Mouse (Mus musculus) gastrocnemius, postnatal 14 days (tissue): ENCODE data around the gene Fgfr2. TPM values are rescaled to one million over a fixed set of nuclear protein-coding genes. Genes with fewer than 3 reads are reported as not detected.
"Not testable (repeated sequence)": the region's sequence is repeated elsewhere in the genome, so short reads cannot be mapped to it uniquely, and the experiment has no call there.

Source experiments
- DNase-seq: peaks from one replicate; pipeline ENCODE4 v3.0.0; 2021; ENCODE audit warnings: mixed read lengths
- intact Hi-C: fragments of 180-260 bp; cut with DNase I; formaldehyde crosslinking; loops from one replicate; pipeline ENCODE4 v1.15.1; 2025; ENCODE audit warnings: low total_unique reads
- total RNA-seq, 2 experiments: library from RNA; stranded (reverse); gene quantifications; 2 replicates each; pipeline ENCODE4 v1.2.3; 2021

Gene Fgfr2
- total RNA-seq, 2 experiments from 2014 or later, result 1.2 to 1.8 TPM

DNA sequence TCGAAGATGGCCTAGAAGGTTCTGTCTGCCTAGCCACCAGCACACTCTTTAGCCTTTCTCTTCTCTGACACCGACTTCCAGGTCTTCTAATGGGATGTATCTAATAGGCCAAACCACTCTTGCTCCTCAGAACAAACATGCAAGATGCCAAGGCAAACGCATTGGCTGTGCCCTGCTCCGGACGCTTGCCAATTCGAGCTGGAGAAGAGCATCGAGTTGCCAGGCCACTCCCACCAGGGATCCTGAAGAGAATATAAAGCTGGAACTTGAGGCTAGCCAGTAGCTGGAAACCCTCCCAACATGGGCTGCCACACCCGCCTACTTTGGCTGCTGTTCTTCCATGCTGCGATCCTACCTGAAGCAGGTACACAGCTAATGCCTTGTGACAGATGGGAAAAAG is 1949.0 kb downstream of the Fgfr2 start, which contains the start of gene 5430419D17Rik:
5430419D17Rik (plus strand) TSS at position 282 of the 400 bp plus-strand sequence.
- intact Hi-C loops, result no loop called here
- DNase-seq, result no peak

- intact Hi-C loops, result no loop called here
- no peak for DNase-seq
Measured at GRCm38 (mm10) chr7:131169099-131169498, 1954.1 kb downstream of the Fgfr2 start.

DNA sequence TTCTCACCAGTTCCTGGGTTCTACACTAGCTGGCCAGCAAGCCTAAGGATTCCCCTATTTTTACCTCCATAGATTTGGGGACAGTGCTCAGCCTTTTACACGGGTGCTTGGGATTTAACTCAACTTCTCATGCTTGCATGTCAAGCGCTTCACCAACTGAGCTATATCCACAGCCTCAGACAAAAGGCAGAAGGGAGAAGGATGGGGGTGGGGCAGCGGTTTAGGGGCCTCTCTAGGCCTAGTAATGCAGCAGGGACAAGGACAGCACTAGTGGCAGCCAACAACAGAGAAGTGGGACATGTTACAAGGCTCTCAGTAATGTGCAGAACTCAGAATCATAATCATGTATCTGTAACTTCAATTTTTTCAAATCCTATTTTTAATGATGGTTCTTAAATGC is 1955.4 kb downstream of the Fgfr2 start:
- intact Hi-C loops, result no loop called here
- no peak for DNase-seq

DNA sequence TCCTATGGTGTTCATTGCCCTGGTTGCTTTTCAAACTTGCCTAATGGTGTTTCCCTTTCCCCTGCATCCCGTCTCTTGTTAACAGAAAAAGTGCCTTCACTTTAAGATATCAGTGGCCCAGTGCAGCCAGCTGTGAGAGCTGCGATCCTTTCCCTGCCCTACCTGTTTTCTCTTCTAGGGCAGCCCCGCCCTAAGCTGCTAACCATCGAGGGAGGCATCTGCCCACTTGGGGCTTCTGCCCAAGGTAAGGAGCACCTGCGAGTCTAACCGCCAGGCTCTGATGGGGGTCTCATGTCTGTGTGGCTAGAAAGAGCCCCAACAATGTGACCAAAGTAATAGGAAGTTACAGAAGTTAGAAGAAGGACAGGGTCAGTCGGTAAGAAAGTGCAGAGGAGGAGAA is 1960.9 kb downstream of the Fgfr2 start:
- intact Hi-C loops, result no loop called here
- no peak for DNase-seq

DNA sequence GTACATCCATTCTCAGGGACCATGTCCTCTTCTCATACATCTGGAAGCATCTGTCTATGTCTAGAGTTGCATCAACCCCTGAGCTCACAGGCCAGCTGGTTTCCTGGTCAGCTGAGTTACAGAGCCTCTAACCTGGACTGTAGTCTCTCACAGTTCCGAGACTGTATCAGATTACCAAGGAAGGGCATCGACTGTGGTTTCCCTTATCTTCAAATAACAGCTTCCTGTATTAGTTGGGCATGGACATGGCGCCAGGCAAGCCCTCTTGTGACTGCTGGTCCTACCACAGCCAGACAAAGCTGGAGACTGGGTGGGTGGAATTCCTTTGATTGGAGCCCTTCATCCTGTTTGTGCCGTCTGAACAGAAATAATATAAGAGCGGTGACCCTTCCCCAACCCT is 1970.1 kb downstream of the Fgfr2 start:
- no peak for DNase-seq
- intact Hi-C loops, result no loop called here

DNA sequence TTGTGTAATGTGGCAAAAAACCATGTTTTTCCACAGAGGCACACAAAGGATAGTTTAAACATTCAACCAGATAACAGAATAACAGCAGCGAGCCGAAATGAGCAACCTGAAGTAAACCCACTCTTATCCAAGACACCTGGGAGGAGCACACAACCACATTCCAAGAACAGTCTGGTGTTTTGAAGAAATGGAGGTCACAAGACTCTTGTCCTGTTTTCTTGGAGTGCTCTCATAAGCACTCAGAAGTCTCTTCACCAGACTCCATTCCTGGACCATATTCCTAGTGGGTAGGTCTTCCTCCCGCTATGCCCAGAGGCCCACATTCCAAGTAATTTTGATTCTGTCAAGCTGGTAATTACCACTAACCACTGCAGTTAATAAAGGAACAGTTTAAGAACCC is 1973.0 kb downstream of the Fgfr2 start:
- no peak for DNase-seq
- intact Hi-C loops, result no loop called here

GRCm38 (mm10) chr7:131146214-131146613 is 1976.9 kb downstream of the Fgfr2 start, which contains the start of gene 4933402N03Rik:
TSS of gene 4933402N03Rik (minus strand) at chr7:131146314.
- intact Hi-C loops, result no loop called here
- no peak for DNase-seq

DNA sequence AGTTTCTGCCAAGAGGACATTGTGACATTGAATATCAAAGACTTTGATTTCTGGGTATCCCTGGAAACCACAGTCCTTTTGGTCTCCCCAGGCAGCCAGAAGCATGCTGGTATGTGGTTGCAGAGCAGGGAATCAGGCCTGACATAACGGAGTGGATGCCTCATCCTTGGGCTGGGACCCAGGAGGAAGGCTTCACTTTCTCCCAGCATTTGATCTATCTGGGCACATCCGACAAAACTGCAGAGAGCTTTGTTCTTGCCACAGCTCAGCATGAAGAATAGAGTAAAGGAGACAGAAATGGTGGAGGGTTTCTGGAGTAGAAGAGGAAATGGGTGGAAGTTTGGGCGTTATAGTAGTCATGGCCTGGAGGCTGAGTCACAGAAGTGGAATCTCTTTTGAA is 1990.0 kb downstream of the Fgfr2 start:
- DNase-seq, result no peak
- intact Hi-C loops, result no loop called here

- DNase-seq, result no peak
- intact Hi-C loops, result no loop called here
Measured at GRCm38 (mm10) chr7:131130021-131130420, 1993.1 kb downstream of the Fgfr2 start.

DNA sequence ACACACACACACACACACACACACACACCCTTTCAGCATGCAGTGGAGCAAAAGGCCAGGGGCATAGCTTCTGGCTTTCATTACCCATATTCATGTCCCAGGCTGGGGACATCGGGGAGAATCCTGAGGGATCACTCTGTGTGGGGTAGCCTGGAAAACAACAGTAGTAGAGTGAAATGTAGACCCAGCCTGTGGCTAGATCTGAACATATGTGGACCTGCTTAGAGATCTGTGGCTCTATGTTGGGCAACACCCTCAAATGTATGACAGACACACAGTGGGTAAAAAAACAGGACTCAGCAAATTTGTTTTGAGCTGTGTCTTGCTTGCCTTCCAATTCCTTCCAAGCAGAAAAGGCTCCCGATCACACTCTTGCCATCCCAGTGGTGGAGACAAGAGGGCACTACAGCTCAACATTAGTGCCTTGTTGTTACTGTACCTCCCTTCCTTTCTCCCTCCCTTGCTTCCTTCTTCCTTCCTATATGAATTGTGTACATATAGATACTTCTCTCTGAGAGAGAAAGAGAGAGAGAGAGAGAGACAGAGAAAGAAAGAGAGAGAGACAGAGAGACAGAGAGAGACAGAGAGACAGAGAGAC is 2000.8 kb downstream of the Fgfr2 start:
- intact Hi-C loops, result no loop called here
- no peak for DNase-seq

DNA sequence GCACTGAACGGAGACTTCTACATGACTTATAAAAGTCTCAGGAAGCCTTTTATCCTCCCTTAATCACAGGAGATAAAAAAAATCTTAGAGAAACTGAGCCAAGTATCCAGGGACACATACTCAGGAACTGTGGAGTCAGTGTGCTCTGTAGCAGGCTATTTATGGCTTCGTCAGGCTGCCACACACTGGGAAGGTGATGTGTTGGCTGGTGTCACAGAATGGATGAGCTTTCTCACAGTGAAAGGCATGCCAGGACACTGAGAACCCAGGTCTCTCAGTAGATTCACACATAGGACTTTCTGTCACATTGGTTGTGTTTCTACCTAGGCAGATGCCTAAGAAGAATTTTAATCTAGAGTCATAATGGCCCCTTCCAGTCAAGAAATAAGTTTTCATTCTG is 2008.7 kb downstream of the Fgfr2 start:
- intact Hi-C loops, result no loop called here
- DNase-seq, result no peak

GRCm38 (mm10) chr7:131113676-131114075 is 2009.5 kb downstream of the Fgfr2 start:
- intact Hi-C loops, result no loop called here
- DNase-seq, result no peak

- no peak for DNase-seq
Measured at GRCm38 (mm10) chr7:131112486-131112885, 2010.7 kb downstream of the Fgfr2 start.

DNA sequence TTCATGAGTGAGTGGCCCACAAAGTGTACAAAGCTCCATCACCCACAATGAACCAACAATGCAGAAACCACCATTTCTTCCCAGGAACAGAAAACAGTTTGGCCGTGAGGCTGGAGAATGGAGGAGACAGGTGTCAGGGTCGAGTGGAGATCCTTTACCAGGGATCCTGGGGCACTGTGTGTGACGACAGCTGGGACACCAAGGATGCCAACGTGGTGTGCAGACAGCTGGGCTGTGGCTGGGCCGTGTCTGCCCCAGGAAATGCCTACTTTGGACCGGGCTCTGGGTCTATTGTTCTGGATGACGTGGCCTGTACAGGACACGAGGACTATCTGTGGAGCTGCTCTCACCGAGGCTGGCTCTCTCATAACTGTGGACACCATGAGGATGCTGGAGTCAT is 2040.7 kb downstream of the Fgfr2 start:
- intact Hi-C loops, DNase-seq: not testable (repeated sequence)

More at GRCm38 (mm10) chr7:131112486-131112885, 2010.7 kb downstream of the Fgfr2 start:
- intact Hi-C loops, result no loop called here

DNA sequence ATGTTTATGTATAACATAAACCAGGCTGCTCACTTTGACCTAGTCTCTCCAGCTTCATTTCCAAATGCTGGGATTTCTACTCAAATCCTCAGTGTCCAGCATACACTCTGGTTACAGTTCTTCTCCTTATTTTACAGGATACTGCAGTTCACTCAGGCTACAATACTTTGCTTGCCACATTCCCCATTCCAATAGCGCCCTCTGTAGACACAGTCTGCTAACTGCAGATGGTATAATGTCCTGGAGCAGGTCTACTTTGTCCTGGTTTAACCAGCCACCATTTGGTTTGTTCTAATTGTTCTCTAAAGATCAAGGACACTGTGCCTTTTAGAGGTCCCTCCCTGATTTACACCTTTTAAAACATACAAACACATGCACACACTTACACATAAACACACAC is 2047.2 kb downstream of the Fgfr2 start:
- no peak for DNase-seq
- intact Hi-C loops, result no loop called here

GRCm38 (mm10) chr7:131074098-131074497 is 2049.1 kb downstream of the Fgfr2 start:
- intact Hi-C loops, result not testable (repeated sequence)

DNA sequence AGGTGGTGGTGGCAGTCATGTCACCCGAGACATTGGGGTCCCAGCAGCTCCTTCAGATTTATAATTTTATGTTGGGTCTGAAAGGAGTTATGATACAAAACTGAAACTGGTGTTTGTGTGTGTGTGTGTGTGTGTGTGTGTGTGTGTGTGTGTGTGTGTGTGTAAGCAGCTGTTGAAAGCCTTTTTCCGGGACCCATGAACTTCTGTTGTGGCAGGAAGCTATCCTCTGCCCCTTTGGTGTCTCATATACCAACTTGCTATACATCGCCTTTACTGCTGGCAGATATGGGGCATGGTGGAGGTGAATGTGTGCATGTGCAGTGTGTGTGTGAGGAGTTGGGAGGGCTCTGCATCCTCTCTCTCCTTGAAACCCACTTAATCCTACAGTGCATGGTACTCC is 2049.7 kb downstream of the Fgfr2 start:
- intact Hi-C loops, DNase-seq: not testable (repeated sequence)

More at GRCm38 (mm10) chr7:131074098-131074497, 2049.1 kb downstream of the Fgfr2 start:
- DNase-seq, result not testable (repeated sequence)

DNA sequence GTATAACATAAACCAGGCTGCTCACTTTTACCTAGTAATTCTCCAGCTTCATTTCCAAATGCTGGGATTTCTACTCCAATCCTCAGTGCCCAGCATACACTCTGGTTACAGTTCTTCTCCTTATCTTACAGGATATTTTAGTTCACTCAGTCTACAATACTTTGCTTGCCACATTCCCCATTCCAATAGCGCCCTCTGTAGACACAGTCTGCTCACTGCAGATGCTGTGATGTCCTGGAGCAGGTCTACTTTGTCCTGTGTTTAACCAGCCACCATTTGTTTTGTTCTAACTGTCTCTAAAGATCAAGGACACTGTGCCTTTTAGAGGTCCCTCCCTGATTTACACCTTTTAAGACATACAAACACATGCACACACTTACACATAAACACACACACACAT is 2055.0 kb downstream of the Fgfr2 start:
- intact Hi-C loops, result not testable (repeated sequence)
- peak; percentile 9 for DNase-seq

DNA sequence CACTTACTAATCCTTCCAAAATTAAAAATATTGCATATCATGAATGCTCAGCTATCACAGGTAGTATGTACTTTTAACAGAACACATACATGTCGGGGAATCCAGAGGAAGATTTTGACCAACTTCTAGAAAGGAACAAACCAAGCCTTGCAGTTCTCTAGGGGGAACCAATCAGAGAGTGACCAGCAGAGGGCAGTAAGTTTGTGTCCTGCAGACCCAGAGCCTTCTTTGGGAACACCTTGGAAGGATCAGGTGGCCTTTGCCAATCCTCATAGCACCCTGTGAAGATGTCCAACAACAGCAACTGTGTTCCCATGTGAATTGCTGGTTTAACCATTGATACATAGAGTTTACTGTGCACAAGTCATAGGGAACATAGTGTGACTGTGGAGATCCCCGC is 2060.6 kb downstream of the Fgfr2 start:
- intact Hi-C loops, result no loop called here
- no peak for DNase-seq

GRCm38 (mm10) chr7:131059808-131060207 is 2063.3 kb downstream of the Fgfr2 start:
- DNase-seq, intact Hi-C loops: not testable (repeated sequence)

DNA sequence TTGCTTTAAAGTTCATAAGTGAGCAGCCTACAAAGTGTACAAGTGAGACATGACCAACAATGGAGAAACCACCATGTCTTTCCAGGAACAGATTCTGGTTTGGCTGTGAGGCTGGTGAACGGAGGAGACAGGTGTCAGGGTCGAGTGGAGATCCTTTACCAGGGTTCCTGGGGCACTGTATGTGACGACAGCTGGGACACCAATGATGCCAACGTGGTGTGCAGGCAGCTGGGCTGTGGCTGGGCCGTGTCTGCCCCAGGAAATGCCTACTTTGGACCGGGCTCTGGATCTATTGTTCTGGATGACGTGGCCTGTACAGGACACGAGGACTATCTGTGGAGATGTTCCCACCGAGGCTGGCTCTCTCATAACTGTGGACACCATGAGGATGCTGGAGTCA is 2065.2 kb downstream of the Fgfr2 start:
- DNase-seq, intact Hi-C loops: not testable (repeated sequence)
